Mouse (Mus musculus) natural killer cell, adult 2 months (primary cell): ENCODE measurements around the gene Ndufa4l2.

Source experiments
- DNase-seq, 2 experiments: peaks; one replicate each; pipeline ENCODE4 v3.0.0; 2022; ENCODE audit warnings: low spot score in 2 of 2

Ndufa4l2 gene

GRCm38 (mm10) chr10:127509837-127510701 lies 4.7 kb upstream of the Ndufa4l2 start:
- DNase-seq = no peak

- DNase-seq = no peak
Measured at GRCm38 (mm10) chr10:127510895-127511617, 3.7 kb upstream of the Ndufa4l2 start.

- peak in 1 of 2 experiments; percentile 48 for DNase-seq
Measured at GRCm38 (mm10) chr10:127511634-127512306, 3.0 kb upstream of the Ndufa4l2 start.

- DNase-seq = no peak
Measured at GRCm38 (mm10) chr10:127512307-127512666, 2.5 kb upstream of the Ndufa4l2 start.

GRCm38 (mm10) chr10:127512813-127513212 lies 2.0 kb upstream of the Ndufa4l2 start:
- peak; percentile 91 to 94 for DNase-seq

GRCm38 (mm10) chr10:127513501-127514091 lies 1.2 kb upstream of the Ndufa4l2 start:
- no peak for DNase-seq

- no peak for DNase-seq
Measured at GRCm38 (mm10) chr10:127514111-127514698, 562 bp upstream of the Ndufa4l2 start.

- no peak for DNase-seq
Measured at GRCm38 (mm10) chr10:127515271-127515982, 660 bp downstream of the Ndufa4l2 start.

- no peak for DNase-seq
Measured at GRCm38 (mm10) chr10:127515983-127516459, 1.3 kb downstream of the Ndufa4l2 start.

- DNase-seq = no peak
Measured at GRCm38 (mm10) chr10:127516576-127517260, 2.0 kb downstream of the Ndufa4l2 start.

- DNase-seq = no peak
Measured at GRCm38 (mm10) chr10:127517941-127518340, 3.2 kb downstream of the Ndufa4l2 start.

- DNase-seq = no peak
Measured at GRCm38 (mm10) chr10:127519041-127519701, 4.4 kb downstream of the Ndufa4l2 start.

- DNase-seq = no peak
Measured at GRCm38 (mm10) chr10:127519903-127520713, 5.3 kb downstream of the Ndufa4l2 start.

GRCm38 (mm10) chr10:127520714-127521357 lies 6.1 kb downstream of the Ndufa4l2 start:
- no peak for DNase-seq

GRCm38 (mm10) chr10:127521611-127522080 lies 6.9 kb downstream of the Ndufa4l2 start:
- DNase-seq = no peak

- peak; percentile 73 to 81 for DNase-seq
Measured at GRCm38 (mm10) chr10:127522088-127522581, 7.4 kb downstream of the Ndufa4l2 start, which contains the start of gene Shmt2. Shmt2 (minus strand) TSS chr10:127522444.

- DNase-seq = no peak
Measured at GRCm38 (mm10) chr10:127524646-127525255, 10.0 kb downstream of the Ndufa4l2 start.
